Mouse (Mus musculus) kidney, embryonic 16.5 days (tissue): ENCODE data around the gene Gm21988. TPM values are rescaled to one million over a fixed set of nuclear protein-coding genes. Genes with fewer than 3 reads are reported as not detected.

Source experiments
- ATAC-seq: fragments of 200-750 bp; cut with Nextera tagmentation; 2 replicates; pipeline ENCODE4 v1.8.0; 2017; ENCODE audit warnings: moderate TSS enrichment; ENCODE audit not compliant: low FRiP score, low TSS enrichment
- H3K27ac ChIP-seq: fragments of 300-500 bp; sonication (generic); 2 replicates; pipeline ENCODE4 v1.5.1; 2014; ENCODE audit warnings: low read length
- H3K27me3 ChIP-seq: fragments of 300-500 bp; sonication (generic); 2 replicates; pipeline ENCODE4 v1.6.1; 2014; ENCODE audit warnings: low read length, control low read depth, mixed read lengths; ENCODE audit not compliant: insufficient read depth
- H3K36me3 ChIP-seq: fragments of 300-500 bp; sonication (generic); 2 replicates; pipeline ENCODE4 v1.6.1; 2014; ENCODE audit warnings: low read length, control low read depth, mixed read lengths; ENCODE audit not compliant: insufficient read depth
- H3K4me1 ChIP-seq: fragments of 300-500 bp; sonication (generic); 2 replicates; pipeline ENCODE4 v1.6.1; 2014; ENCODE audit warnings: low read length, control low read depth, mixed read lengths; ENCODE audit not compliant: insufficient read depth
- H3K4me2 ChIP-seq: fragments of 300-500 bp; sonication (generic); replicated peaks from 2 replicates; pipeline ENCODE4 v1.6.1; 2014; ENCODE audit warnings: low read depth, low read length
- H3K4me3 ChIP-seq: fragments of 300-500 bp; sonication (generic); 2 replicates; pipeline ENCODE4 v1.5.1; 2014; ENCODE audit warnings: mild to moderate bottlenecking, low read length
- H3K9ac ChIP-seq: fragments of 300-500 bp; sonication (generic); replicated peaks from 2 replicates; pipeline ENCODE4 v1.6.1; 2014; ENCODE audit warnings: low read length
- H3K9me3 ChIP-seq: fragments of 300-500 bp; sonication (generic); 2 replicates; pipeline ENCODE4 v1.6.1; 2016; ENCODE audit warnings: low read length, control low read depth
- WGBS: fragments of 180-500 bp; shearing (Covaris S2); extraction: QIAGEN DNeasy Blood & Tissue Kit; methylation state at CpG from one replicate; pipeline ENCODE4 v1.1.7; 2014; 5-methylcytosine and 5-hydroxymethylcytosine counted together
- polyA plus RNA-seq: library from polyadenylated mRNA; unstranded; fragments of >200 nt; fragmentation: Nextera tagmentation; extraction: Ambion mirVana; gene quantifications from 2 replicates; pipeline ENCODE4 v1.2.1, GENCODE M21; 2015

The Gm21988 gene
- polyA plus RNA-seq, 1 experiment from 2014 or later: 10.5 TPM

DNA sequence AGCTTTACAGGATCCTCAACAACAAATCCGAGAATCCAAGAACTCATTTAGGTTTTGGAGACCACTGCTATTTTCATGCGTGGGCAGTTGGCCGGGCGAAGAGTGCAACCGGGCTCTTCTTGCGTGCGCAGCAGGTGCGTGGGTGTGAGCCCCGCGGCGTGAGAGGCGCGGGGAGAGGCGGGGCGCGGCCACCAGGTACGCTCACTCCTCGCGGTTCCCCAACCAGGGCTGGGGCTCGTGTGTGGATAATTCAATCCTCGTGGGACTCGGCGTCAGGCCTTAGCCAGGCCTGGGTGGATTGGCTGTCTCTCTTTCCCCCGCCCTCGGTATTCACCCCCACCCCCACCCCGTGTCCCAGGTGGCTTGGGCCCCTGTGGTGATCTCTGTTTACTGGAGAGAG is 25.9 kb downstream of the Gm21988 start:
- Histone ChIP-seq H3K4me3 (peak overlapping the region; percentile 36), H3K36me3 (no peaks in the 10 kb centered on the region), H3K4me2 (peak overlapping the region; percentile 63), H3K27me3 (peaks cover 41% of the 10 kb centered on the region), H3K27ac (no peak overlapping the region), H3K9ac (peak overlapping the region; percentile 56), H3K4me1 (peaks cover 24% of the 10 kb centered on the region), H3K9me3 (no peaks in the 10 kb centered on the region)
- WGBS: 3% methylated on average over 26 of the region's 26 CpGs
- no peak for ATAC-seq

DNA sequence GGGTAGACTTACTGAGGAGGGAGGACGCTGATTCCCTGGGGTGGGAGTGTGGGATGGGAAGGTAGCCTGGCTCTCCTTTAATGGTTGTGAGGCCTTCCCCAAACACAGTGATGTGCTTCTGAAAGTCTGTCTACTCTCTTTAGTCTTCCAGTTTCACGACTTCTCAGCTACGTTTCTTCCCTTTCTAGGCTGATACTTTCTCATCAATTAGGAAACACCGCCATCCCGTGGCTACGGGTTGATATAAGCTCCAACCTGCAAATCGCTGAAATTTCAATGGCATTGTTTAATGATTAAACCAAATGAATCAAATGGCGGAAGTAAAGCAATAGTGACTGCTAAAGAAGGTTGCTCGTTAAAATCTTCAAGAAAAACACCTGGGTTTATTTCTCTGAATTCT is 26.7 kb downstream of the Gm21988 start:
- H3K4me3 ChIP-seq: no peak overlapping the region
- 9% methylated on average over 9 of the region's 9 CpGs for WGBS
- H3K27ac ChIP-seq: no peak overlapping the region
- peak overlapping the region; percentile 63; the same call in 1 of the 2 replicates for H3K4me2 ChIP-seq
- no peak overlapping the region; the same call in 1 of the 2 replicates for H3K9ac ChIP-seq
- peaks cover 41% of the 10 kb centered on the region for H3K27me3 ChIP-seq
- H3K4me1 ChIP-seq: peaks cover 20% of the 10 kb centered on the region
- no peaks in the 10 kb centered on the region for H3K9me3 ChIP-seq
- no peak for ATAC-seq
- H3K36me3 ChIP-seq: no peaks in the 10 kb centered on the region

DNA sequence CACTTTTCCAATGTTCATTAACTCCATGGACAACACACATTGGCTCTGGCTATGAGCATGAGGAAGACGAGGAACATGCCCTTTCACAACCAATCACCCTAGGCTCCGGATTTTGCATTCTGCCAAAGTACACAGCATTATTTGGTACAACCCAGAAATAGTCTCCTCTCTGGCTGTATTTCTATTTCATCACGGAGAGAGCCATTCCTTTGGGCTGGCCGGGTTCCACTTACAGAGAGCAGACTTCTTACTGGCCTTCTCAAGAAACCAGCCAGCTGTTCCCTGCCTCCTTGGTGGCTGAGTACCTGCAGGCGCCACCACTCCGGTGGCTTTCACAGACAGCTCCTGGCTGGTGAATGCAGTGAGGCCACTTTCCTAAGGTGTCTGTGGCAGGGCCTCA is 27.2 kb downstream of the Gm21988 start, which contains the start of gene Slc16a11:
TSS of gene Slc16a11 (plus strand) at position 330 of the 400 bp plus-strand sequence.
- Histone ChIP-seq H3K36me3 (no peaks in the 10 kb centered on the region), H3K9ac (peak within 1 kb of the TSS; percentile 56; the same call in 1 of the 2 replicates), H3K4me3 (no peak within 1 kb of the TSS; the same call in 1 of the 2 replicates), H3K27ac (peak within 1 kb of the TSS; percentile 36; the same call in 1 of the 2 replicates), H3K4me2 (peak within 1 kb of the TSS; percentile 63), H3K27me3 (peaks cover 41% of the 10 kb centered on the region), H3K4me1 (peaks cover 20% of the 10 kb centered on the region), H3K9me3 (no peaks in the 10 kb centered on the region)
- WGBS: 56% methylated on average over 6 of the region's 6 CpGs
- ATAC-seq: no peak

DNA sequence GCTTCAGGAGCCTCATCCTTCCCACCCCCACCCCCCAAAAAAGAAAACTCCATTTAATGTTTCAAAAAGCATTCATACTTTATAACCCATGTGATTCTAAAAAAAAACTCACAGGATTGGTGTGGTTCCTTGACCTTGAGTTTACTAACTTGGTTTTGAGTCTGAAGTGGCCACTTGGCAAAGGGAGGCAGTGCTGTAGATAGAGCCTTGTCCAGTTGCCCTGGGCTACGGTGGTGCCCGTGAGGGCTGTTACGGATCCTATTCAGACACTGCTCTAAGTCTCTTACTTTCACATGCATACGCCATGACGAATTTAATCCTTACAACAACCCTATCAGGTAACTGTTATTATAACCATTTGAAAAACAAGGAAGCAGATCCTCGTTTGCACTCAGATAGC is 27.7 kb downstream of the Gm21988 start:
- ATAC-seq: no peak
- no peak overlapping the region for H3K4me3 ChIP-seq
- H3K27ac ChIP-seq: no peak overlapping the region
- H3K27me3 ChIP-seq: peaks cover 39% of the 10 kb centered on the region
- no peaks in the 10 kb centered on the region for H3K36me3 ChIP-seq
- no peaks in the 10 kb centered on the region for H3K9me3 ChIP-seq
- H3K4me1 ChIP-seq: peaks cover 20% of the 10 kb centered on the region
- H3K4me2 ChIP-seq: no peak overlapping the region
- WGBS: 73% methylated on average over 6 of the region's 6 CpGs
- H3K9ac ChIP-seq: no peak overlapping the region

DNA sequence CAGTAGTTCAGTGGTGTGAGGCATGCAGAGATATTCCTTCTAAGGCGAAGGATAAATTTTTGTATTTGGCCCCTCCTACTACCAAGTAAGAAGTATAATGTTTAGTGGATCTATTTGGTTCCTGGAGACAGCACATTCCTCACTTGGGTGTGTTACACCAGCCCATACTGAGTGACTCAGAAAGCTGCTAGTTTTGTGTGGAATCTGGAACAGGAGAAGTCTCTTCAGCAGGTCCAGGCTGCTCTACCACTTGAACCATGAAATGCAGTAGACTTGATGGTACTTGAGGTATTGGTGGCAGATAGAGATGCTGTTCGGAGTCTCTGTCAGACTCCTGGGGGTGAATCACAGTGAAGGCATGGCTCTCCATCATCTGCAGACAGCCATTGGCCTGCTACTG is 28.9 kb downstream of the Gm21988 start:
- Histone ChIP-seq H3K4me3 (no peak overlapping the region), H3K36me3 (no peaks in the 10 kb centered on the region), H3K27me3 (peaks cover 29% of the 10 kb centered on the region), H3K27ac (no peak overlapping the region), H3K4me2 (no peak overlapping the region), H3K9me3 (no peaks in the 10 kb centered on the region), H3K4me1 (peaks cover 20% of the 10 kb centered on the region), H3K9ac (no peak overlapping the region)
- 94% methylated on average over 2 of the region's 2 CpGs for WGBS
- ATAC-seq: no peak

DNA sequence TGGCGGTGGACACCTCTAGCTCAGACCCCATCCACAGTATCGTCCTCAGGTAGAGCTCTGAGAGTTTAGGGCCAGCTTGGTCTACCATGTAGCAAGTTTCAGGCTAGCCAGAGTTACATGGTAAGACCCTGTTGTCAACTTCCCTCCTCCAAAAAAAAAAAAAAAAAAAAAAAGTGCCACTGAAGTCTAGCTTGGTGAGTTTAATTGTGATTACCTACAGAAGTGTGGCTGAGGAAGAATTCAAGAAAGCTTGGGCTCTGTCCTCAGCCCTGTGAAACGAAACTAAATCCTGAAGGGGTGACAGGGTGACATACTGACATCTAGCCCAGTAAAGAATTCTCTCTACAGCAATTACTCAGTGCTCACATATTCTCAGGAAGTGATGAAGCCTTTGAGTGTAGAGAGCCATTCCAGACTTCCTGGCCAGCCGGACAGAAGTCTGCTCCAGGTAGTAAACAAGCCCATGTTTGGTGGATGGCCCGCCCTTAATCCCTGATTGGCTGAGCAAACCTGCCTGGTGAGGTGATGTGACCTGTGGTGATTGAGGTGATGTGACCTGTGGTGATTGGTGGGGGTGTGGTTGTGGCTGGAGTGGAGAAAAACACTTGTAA is 30.7 kb downstream of the Gm21988 start:
- Histone ChIP-seq H3K9me3 (no peaks in the 10 kb centered on the region), H3K9ac (no peak overlapping the region), H3K4me1 (peaks cover 7% of the 10 kb centered on the region; the same call in 1 of the 2 replicates), H3K36me3 (no peaks in the 10 kb centered on the region), H3K27me3 (peaks cover 11% of the 10 kb centered on the region), H3K27ac (no peak overlapping the region), H3K4me3 (no peak overlapping the region), H3K4me2 (no peak overlapping the region)
- ATAC-seq: no peak
- 67% methylated on average over 5 of the region's 5 CpGs for WGBS

DNA sequence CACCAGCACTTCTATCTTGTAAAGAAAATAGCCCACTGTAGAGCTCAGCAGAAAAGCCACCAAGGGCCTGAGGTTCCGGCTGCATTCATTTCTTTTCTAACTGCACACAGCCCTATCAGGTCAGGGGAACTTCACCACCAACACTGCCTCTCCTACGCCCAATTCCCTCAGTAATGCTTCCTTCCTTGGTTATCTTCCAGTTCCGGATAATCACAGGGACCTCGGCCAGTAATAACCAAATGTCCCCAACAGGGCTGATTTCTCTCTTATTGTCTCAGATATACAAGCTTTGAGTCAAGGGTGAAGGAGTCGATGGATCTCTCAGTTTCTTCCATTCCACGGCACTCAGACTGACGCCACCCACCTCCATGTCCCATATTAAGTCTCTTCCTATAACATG is 32.3 kb downstream of the Gm21988 start:
- no peaks in the 10 kb centered on the region for H3K4me1 ChIP-seq
- H3K27me3 ChIP-seq: no peaks in the 10 kb centered on the region
- no peak overlapping the region for H3K9ac ChIP-seq
- H3K36me3 ChIP-seq: no peaks in the 10 kb centered on the region
- H3K9me3 ChIP-seq: no peaks in the 10 kb centered on the region
- WGBS: 78% methylated on average over 7 of the region's 7 CpGs
- H3K27ac ChIP-seq: no peak overlapping the region
- H3K4me3 ChIP-seq: no peak overlapping the region
- no peak for ATAC-seq
- H3K4me2 ChIP-seq: no peak overlapping the region

DNA sequence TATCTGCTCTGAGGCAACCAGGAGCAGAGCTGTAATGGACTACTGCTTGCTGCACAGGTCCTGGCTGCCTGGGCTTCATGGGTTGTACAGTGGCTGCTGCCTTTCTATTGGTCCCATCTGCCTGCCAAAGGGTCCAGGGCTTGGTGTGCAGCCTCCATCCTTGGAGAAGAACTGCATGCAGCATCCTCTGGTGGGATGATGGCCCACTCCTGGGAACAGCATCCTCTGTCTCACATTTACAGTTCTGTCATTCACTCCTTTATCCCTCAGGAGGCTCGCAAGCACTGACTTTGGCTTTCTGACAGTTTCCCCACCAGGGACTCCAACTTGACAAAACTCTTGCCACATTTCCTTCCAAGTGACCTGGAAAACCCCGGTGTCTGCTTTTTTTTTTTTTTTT is 32.8 kb downstream of the Gm21988 start:
- Histone ChIP-seq H3K9ac (no peak overlapping the region), H3K4me3 (no peak overlapping the region), H3K4me2 (no peak overlapping the region), H3K4me1 (no peaks in the 10 kb centered on the region), H3K36me3 (no peaks in the 10 kb centered on the region), H3K27ac (no peak overlapping the region), H3K9me3 (no peaks in the 10 kb centered on the region), H3K27me3 (no peaks in the 10 kb centered on the region)
- WGBS: 77% methylated on average over 2 of the region's 2 CpGs
- ATAC-seq: no peak

DNA sequence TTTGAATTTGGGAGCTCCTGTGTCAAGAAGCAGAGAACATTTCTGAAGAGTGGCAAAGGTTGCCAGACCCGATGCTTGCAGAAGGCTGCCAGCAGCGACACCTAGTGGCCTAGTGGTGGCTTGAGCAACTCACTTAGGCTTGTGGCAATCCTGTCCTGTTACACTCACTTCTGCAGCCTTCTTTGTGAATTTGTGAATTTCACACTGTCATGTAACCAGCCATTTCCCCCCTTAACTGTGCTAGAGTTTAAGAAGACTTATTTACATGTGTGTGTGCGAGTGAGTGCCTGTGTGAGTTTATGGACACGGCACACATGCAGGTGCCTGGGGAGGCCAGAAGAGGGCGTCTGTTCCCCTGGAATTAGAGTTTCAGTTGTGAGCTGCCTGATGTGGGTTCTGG is 37.9 kb downstream of the Gm21988 start:
- H3K9me3 ChIP-seq: no peaks in the 10 kb centered on the region
- no peak overlapping the region for H3K9ac ChIP-seq
- WGBS: 38% methylated on average over 5 of the region's 5 CpGs
- H3K4me1 ChIP-seq: peaks cover 14% of the 10 kb centered on the region
- no peak overlapping the region for H3K4me2 ChIP-seq
- ATAC-seq: 0 out of 2 replicates have a peak, but pooled peaks have one; percentile 61
- H3K27ac ChIP-seq: no peak overlapping the region
- no peak overlapping the region for H3K4me3 ChIP-seq
- no peaks in the 10 kb centered on the region for H3K36me3 ChIP-seq
- H3K27me3 ChIP-seq: peaks cover 3% of the 10 kb centered on the region; the same call in 1 of the 2 replicates

DNA sequence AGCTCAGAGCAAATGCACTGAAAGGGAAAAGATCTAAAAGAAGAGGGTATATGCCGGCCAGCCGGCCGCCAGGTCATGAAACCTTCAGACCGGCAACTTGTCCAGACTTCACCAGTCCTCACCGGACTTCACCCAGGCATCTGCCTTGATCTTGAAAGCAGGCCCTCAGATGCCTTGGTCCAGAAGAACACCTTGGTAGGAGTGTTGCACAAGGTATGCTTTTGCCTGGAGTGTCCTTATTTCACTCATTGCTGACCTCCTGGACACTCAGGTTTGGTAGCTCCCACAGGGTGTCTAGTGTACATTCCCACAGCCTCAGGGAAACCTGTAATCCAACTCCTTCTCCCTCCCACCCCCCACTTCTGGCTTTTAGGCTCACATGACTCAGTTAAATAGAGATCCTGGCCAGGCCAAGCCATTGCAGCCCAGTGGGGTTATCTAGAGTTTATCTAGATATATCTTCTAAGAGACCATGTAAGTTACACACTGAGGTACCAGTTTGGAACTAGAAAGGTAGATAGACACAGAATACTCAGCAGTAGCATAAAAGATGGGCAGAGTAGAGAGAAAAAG is 39.5 kb downstream of the Gm21988 start:
- peak; percentile 49; the same call in 1 of the 2 replicates for ATAC-seq
- H3K4me1 ChIP-seq: peaks cover 14% of the 10 kb centered on the region
- H3K9ac ChIP-seq: peak overlapping the region; percentile 12; the same call in 1 of the 2 replicates
- peak overlapping the region; percentile 77 for H3K27ac ChIP-seq
- H3K4me2 ChIP-seq: no peak overlapping the region
- peaks cover 3% of the 10 kb centered on the region; the same call in 1 of the 2 replicates for H3K27me3 ChIP-seq
- 33% methylated on average over 5 of the region's 5 CpGs for WGBS
- no peaks in the 10 kb centered on the region for H3K36me3 ChIP-seq
- no peak overlapping the region for H3K4me3 ChIP-seq
- H3K9me3 ChIP-seq: peaks cover 2% of the 10 kb centered on the region; the same call in 1 of the 2 replicates
